Mouse (Mus musculus) MEL (cell line): ENCODE measurements at regions not wholly inside any gene's neighbourhood (a gene's known extent, or its start where the extent isn't known, plus 50 kb on each side); places are given as distances from the start of the nearest gene placed in this dataset.

ENCODE experiments used
- DNase-seq: peaks from one replicate; pipeline ENCODE4 v3.0.0; 2011; ENCODE audit warnings: low read depth, low spot score
- H3K27ac ChIP-seq: 2 replicates; pipeline ENCODE4 v1.5.1; 2012; ENCODE audit warnings: low read depth, mild to moderate bottlenecking, control low read depth, low read length, moderate library complexity; ENCODE audit not compliant: control insufficient read depth
- H3K27me3 ChIP-seq, 2 experiments: fragments of 150-350 bp in 1 of 2; sonication (generic) in 1 of 2; 2 replicates each; pipeline ENCODE4 v1.6.1; 2012; ENCODE audit warnings: low read length in 2 of 2, mild to moderate bottlenecking in 2 of 2, improper control_type of control experiment in 1 of 2, moderate library complexity in 1 of 2; ENCODE audit not compliant: insufficient read depth in 2 of 2, control insufficient read depth in 1 of 2
- H3K36me3 ChIP-seq, 2 experiments: 2 replicates each; pipeline ENCODE4 v1.6.1; 2012 to 2014; ENCODE audit warnings: low read length in 2 of 2, improper control_type of control experiment in 1 of 2, inconsistent platforms in 1 of 2, mild to moderate bottlenecking in 1 of 2; ENCODE audit not compliant: insufficient read depth in 2 of 2, control insufficient read depth in 1 of 2
- H3K4me1 ChIP-seq, 2 experiments: fragments of 150-350 bp in 1 of 2; sonication (generic) in 1 of 2; 2 replicates each; pipeline ENCODE4 v1.6.1; 2012; ENCODE audit warnings: low read length in 2 of 2, improper control_type of control experiment in 1 of 2, mild to moderate bottlenecking in 1 of 2; ENCODE audit not compliant: insufficient read depth in 2 of 2, control insufficient read depth in 1 of 2
- H3K4me3 ChIP-seq, 2 experiments: fragments of 150-350 bp in 1 of 2; sonication (generic) in 1 of 2; 2 replicates each; pipeline ENCODE4 v1.5.1; 2012; ENCODE audit warnings: low read depth in 2 of 2, low read length in 2 of 2, mild to moderate bottlenecking in 2 of 2, moderate library complexity in 2 of 2, control low read depth in 1 of 2, improper control_type of control experiment in 1 of 2; ENCODE audit not compliant: control insufficient read depth in 1 of 2, insufficient read depth in 1 of 2
- H3K79me2 ChIP-seq: 2 replicates; pipeline ENCODE4 v1.6.1; 2012; ENCODE audit warnings: mild to moderate bottlenecking, low read length, moderate library complexity; ENCODE audit not compliant: control insufficient read depth, poor library complexity, insufficient read depth
- H3K9ac ChIP-seq: 2 replicates; pipeline ENCODE4 v1.6.1; 2012; ENCODE audit warnings: low read depth, mild to moderate bottlenecking, control low read depth, low read length, moderate library complexity; ENCODE audit not compliant: control insufficient read depth, poor library complexity, severe bottlenecking
- H3K9me3 ChIP-seq: fragments of 150-350 bp; sonication (generic); replicated peaks from 2 replicates; pipeline ENCODE4 v1.6.1; 2012; ENCODE audit warnings: mild to moderate bottlenecking, low read length, improper control_type of control experiment, moderate library complexity; ENCODE audit not compliant: insufficient read depth
- BHLHE40 ChIP-seq: IDR thresholded peaks from 2 replicates; pipeline ENCODE4 v1.6.1; 2012; ENCODE audit warnings: low read depth, mild to moderate bottlenecking, inconsistent platforms, low read length, improper control_type of control experiment, borderline replicate concordance
- CHD1 ChIP-seq: IDR thresholded peaks from 2 replicates; pipeline ENCODE4 v1.6.1; 2012; ENCODE audit warnings: low read depth, mild to moderate bottlenecking, inconsistent platforms, low read length, improper control_type of control experiment
- CHD2 ChIP-seq: IDR thresholded peaks from 2 replicates; pipeline ENCODE4 v1.6.1; 2011; ENCODE audit warnings: low read length, improper control_type of control experiment
- E2F4 ChIP-seq: IDR thresholded peaks from 2 replicates; pipeline ENCODE4 v1.6.1; 2011; ENCODE audit warnings: low read depth, low read length, improper control_type of control experiment, borderline replicate concordance
- MAFK ChIP-seq: IDR thresholded peaks from 2 replicates; pipeline ENCODE4 v1.6.1; 2011; ENCODE audit warnings: low read depth, mild to moderate bottlenecking, low read length, improper control_type of control experiment, borderline replicate concordance
- MAX ChIP-seq: IDR thresholded peaks from 2 replicates; pipeline ENCODE4 v1.6.1; 2011; ENCODE audit warnings: low read length, improper control_type of control experiment
- MEF2A ChIP-seq: IDR thresholded peaks from 2 replicates; pipeline ENCODE4 v1.6.1; 2014; ENCODE audit warnings: low read depth, mild to moderate bottlenecking, inconsistent platforms, low read length, improper control_type of control experiment; ENCODE audit not compliant: poor library complexity, insufficient replicate concordance, severe bottlenecking; ENCODE audit errors: extremely low read depth
- MYB ChIP-seq: IDR thresholded peaks from 2 replicates; pipeline ENCODE4 v1.6.1; 2011; ENCODE audit warnings: mild to moderate bottlenecking, low read depth, low read length, improper control_type of control experiment
- NELFE ChIP-seq: IDR thresholded peaks from 2 replicates; pipeline ENCODE4 v1.6.1; 2011; ENCODE audit warnings: low read depth, low read length, improper control_type of control experiment
- POLR2A ChIP-seq, 2 experiments: IDR thresholded peaks; 2 replicates each; pipeline ENCODE4 v1.6.1; 2011 to 2012; ENCODE audit warnings: low read length in 2 of 2, mild to moderate bottlenecking in 2 of 2, control low read depth in 1 of 2, improper control_type of control experiment in 1 of 2, low read depth in 1 of 2, moderate library complexity in 1 of 2; ENCODE audit not compliant: control insufficient read depth in 1 of 2, insufficient read depth in 1 of 2, poor library complexity in 1 of 2
- POLR2AphosphoS5 ChIP-seq: IDR thresholded peaks from 2 replicates; pipeline ENCODE4 v1.6.1; 2012; ENCODE audit warnings: low read depth, borderline replicate concordance, mild to moderate bottlenecking, inconsistent platforms, low read length, moderate library complexity, mixed read lengths
- RAD21 ChIP-seq: IDR thresholded peaks from 2 replicates; pipeline ENCODE4 v1.6.1; 2011; ENCODE audit warnings: mild to moderate bottlenecking, low read depth, low read length, improper control_type of control experiment
- RCOR1 ChIP-seq: IDR thresholded peaks from 2 replicates; pipeline ENCODE4 v1.6.1; 2012; ENCODE audit warnings: low read depth, mild to moderate bottlenecking, inconsistent platforms, low read length, improper control_type of control experiment
- SIN3A ChIP-seq: IDR thresholded peaks from 2 replicates; pipeline ENCODE4 v1.6.1; 2012; ENCODE audit warnings: low read length, improper control_type of control experiment, inconsistent platforms
- TAL1 ChIP-seq: IDR thresholded peaks from 2 replicates; pipeline ENCODE4 v1.6.1; 2012; ENCODE audit warnings: mild to moderate bottlenecking, inconsistent platforms, low read length, moderate library complexity, mixed read lengths
- TBP ChIP-seq: IDR thresholded peaks from 2 replicates; pipeline ENCODE4 v1.8.0; 2011; ENCODE audit warnings: low read depth, low read length, improper control_type of control experiment
- USF2 ChIP-seq, 2 experiments: IDR thresholded peaks; 2 replicates each; pipeline ENCODE4 v1.6.1; 2011 to 2012; ENCODE audit warnings: improper control_type of control experiment in 2 of 2, low read length in 2 of 2, borderline replicate concordance in 1 of 2, inconsistent platforms in 1 of 2, low read depth in 1 of 2, mild to moderate bottlenecking in 1 of 2; ENCODE audit not compliant: insufficient read depth in 1 of 2
- ZKSCAN1 ChIP-seq: IDR thresholded peaks from 2 replicates; pipeline ENCODE4 v1.6.1; 2012; ENCODE audit warnings: low read depth, mild to moderate bottlenecking, inconsistent platforms, low read length, improper control_type of control experiment, moderate library complexity

DNA sequence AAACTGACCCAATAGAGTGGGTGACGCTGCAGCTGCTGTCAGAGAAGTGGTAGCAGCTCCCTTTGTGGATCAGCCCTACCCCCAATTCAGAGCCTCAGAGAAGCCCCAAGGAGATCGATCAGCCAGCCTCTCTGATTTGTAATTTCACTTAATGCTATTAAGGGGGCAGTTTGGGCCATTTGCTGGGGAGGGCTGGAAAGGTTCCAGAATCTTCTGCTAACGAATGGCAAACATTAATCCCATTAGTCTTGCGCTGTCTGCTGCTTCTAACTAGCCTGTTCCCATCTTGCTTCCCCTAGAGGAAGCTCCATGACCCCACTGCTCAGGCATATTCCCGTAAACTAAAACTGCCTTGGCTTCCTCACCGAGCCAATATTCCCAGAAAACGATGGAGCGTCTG lies 59.9 kb upstream of the Lrrn2 start:
- Histone ChIP-seq H3K9me3 (no peaks in the 10 kb centered on the region), H3K27me3 (peaks cover 2 to 5% of the 10 kb centered on the region in 2 experiments), H3K79me2 (no peaks in the 10 kb centered on the region), H3K4me3 (no peak overlapping the region), H3K4me1 (no peaks in the 10 kb centered on the region), H3K27ac (no peak overlapping the region), H3K36me3 (no peaks in the 10 kb centered on the region), H3K9ac (no peak overlapping the region)
- TF ChIP-seq RAD21, result no peak
- DNase-seq, result no peak

- Histone ChIP-seq H3K27ac (no peak overlapping the region), H3K9me3 (no peaks in the 10 kb centered on the region), H3K27me3 (peaks cover 0 to 2% of the 10 kb centered on the region in 2 experiments; a peak in 2 of 4 replicates), H3K4me3 (no peak overlapping the region), H3K79me2 (no peaks in the 10 kb centered on the region), H3K9ac (no peak overlapping the region), H3K36me3 (no peaks in the 10 kb centered on the region), H3K4me1 (no peaks in the 10 kb centered on the region)
- DNase-seq, result no peak
- TF ChIP-seq TAL1 (no peak), POLR2A (IDR thresholded peaks at IDR 0.05; ENCODE audit: control insufficient read depth in 1 of 2, insufficient read depth in 1 of 2, low read depth in 1 of 2, low read length in 2 of 2, poor library complexity in 1 of 2) (no peak), NELFE (no peak), E2F4 (no peak), CHD1 (no peak), MEF2A (no peak), ZKSCAN1 (no peak), RAD21 (no peak), CHD2 (no peak), SIN3A (no peak), BHLHE40 (no peak), MYB (no peak), MAX (no peak), USF2 (IDR thresholded peaks at IDR 0.05; ENCODE audit: borderline replicate concordance in 1 of 2, insufficient read depth in 1 of 2, low read depth in 1 of 2, low read length in 2 of 2) (no peak), MAFK (no peak), POLR2AphosphoS5 (no peak), TBP (no peak), RCOR1 (no peak)
Observed at GRCm38 (mm10) chr1:132818296-132818695, 61.8 kb upstream of the Lrrn2 start.
